In genomic region chr19:6346661-6347060, GRCm38 (mm10) we compare ENCODE assay signal across 28 mouse cellular contexts. TPM values are rescaled to one million over a fixed set of nuclear protein-coding genes. Genes with fewer than 3 reads are reported as not detected.
A peak's percentile ranks its signal among the peaks of the same experiment; 100 is the strongest.
DNase-seq lines count a peak whose midpoint lies in the region; ATAC-seq and TF ChIP-seq lines count a peak whose summit lies in the region.
"Had no signal": no experiment of that assay in that cellular context is flagged by ENCODE, and none has a peak within 500 bp of the region (broad histone marks: within the 10 kb centered on the region; RNA-seq: fewer than 3 reads in every experiment).

No protein-coding gene starts in this region.

- no peak for ATAC-seq in hindbrain, postnatal 0 days
- peak; percentile 16 for ATAC-seq in megakaryocyte, adult 5-6 weeks (ENCODE audit: poor library complexity, severe bottlenecking)
- no peak for ATAC-seq in kidney, embryonic 16.5 days (ENCODE audit: low FRiP score, low TSS enrichment)
- ATAC-seq: forebrain, embryonic 15.5 days; hindbrain, embryonic 16.5 days; inflammation-experienced regulatory T-cells, adult 6 months; intestine, embryonic 16.5 days had no signal

- WGBS in hindbrain, embryonic 10.5 days, result 93% methylated on average over 10 of the region's 10 CpGs
- WGBS in hindbrain, postnatal 0 days, result 95% methylated on average over 10 of the region's 10 CpGs
- WGBS in bone marrow, adult 2 months, result 67% methylated on average over 10 of the region's 10 CpGs
- 84% methylated on average over 10 of the region's 10 CpGs for WGBS in kidney, embryonic 16.5 days

- H3K9ac ChIP-seq in hindbrain, postnatal 0 days (replicated peaks; ENCODE audit: low read length), result no peak overlapping the region
- H3K9ac ChIP-seq in kidney, embryonic 16.5 days (replicated peaks; ENCODE audit: low read length), result no peak overlapping the region
- H3K9ac ChIP-seq: forebrain, embryonic 12.5 days; forebrain, embryonic 15.5 days; heart, embryonic 12.5 days; heart, embryonic 15.5 days; hindbrain, embryonic 13.5 days had no signal

- no peak for TF ChIP-seq POLR2A in bone marrow, adult 2 months (IDR thresholded peaks at IDR 0.05; ENCODE audit: borderline replicate concordance, control insufficient read depth, low read depth, low read length)

- intact Hi-C loops in heart, postnatal 14 days (cut with DNase I), result loop anchor here (10.0 kb wide), 1 partner anchor 852 kb away; the partner anchor contains the start of gene Cfl1
- intact Hi-C loops in left cerebral cortex, adult 2 months (cut with DNase I), result no loop called here

- peak; percentile 96 for DNase-seq in heart, adult 11 months
- DNase-seq in heart, postnatal 14 days, result no peak
- DNase-seq in hindbrain, embryonic 10.5 days (ENCODE audit: low spot score), result no peak
- DNase-seq in hindbrain, postnatal 0 days (ENCODE audit: low spot score), result no peak
- DNase-seq in left cerebral cortex, adult 2 months (ENCODE audit: extremely low spot score in 1 of 2, low spot score in 2 of 2), result no peak
- DNase-seq: adrenal gland, adult 2 months; adrenal gland, postnatal 25 days; B cell, adult 2 months; cerebellum, adult 11 months; cerebellum, adult 2 months; cerebellum, adult 9-11 months; gastrocnemius, postnatal 14 days; heart, postnatal 10 days; kidney, adult 18-20 months had no signal

- H3K27ac ChIP-seq in hindbrain, embryonic 10.5 days, result 0 out of 2 replicates have a peak overlapping the region, but pooled peaks have one; percentile 12
- no peak overlapping the region for H3K27ac ChIP-seq in hindbrain, postnatal 0 days
- peak overlapping the region; percentile 2; the same call in 1 of the 2 replicates for H3K27ac ChIP-seq in bone marrow, adult 2 months (ENCODE audit: control insufficient read depth, insufficient read depth, low read depth, low read length, poor library complexity)
- no peak overlapping the region for H3K27ac ChIP-seq in left cerebral cortex, adult 2 months
- no peak overlapping the region for H3K27ac ChIP-seq in kidney, embryonic 16.5 days (ENCODE audit: low read length)
- H3K27ac ChIP-seq: embryonic facial prominence, embryonic 13.5 days; forebrain, embryonic 12.5 days; forebrain, embryonic 15.5 days; heart, embryonic 15.5 days; hindbrain, embryonic 13.5 days had no signal

- peaks cover 48% of the 10 kb centered on the region for H3K4me1 ChIP-seq in hindbrain, embryonic 10.5 days (replicated peaks)
- H3K4me1 ChIP-seq in hindbrain, postnatal 0 days (ENCODE audit: insufficient read depth, low read length), result no peaks in the 10 kb centered on the region
- peaks cover 16% of the 10 kb centered on the region for H3K4me1 ChIP-seq in bone marrow, adult 2 months (ENCODE audit: control insufficient read depth, insufficient read depth, low read length)
- peaks cover 23% of the 10 kb centered on the region for H3K4me1 ChIP-seq in kidney, embryonic 16.5 days (ENCODE audit: insufficient read depth, low read length)
- H3K4me1 ChIP-seq: forebrain, embryonic 15.5 days had no signal

- H3K4me2 ChIP-seq in hindbrain, postnatal 0 days (ENCODE audit: low read depth, low read length), result no peak overlapping the region
- H3K4me2 ChIP-seq in kidney, embryonic 16.5 days (replicated peaks; ENCODE audit: low read depth, low read length), result no peak overlapping the region
- H3K4me2 ChIP-seq: embryonic facial prominence, embryonic 13.5 days; forebrain, embryonic 12.5 days; forebrain, embryonic 15.5 days; heart, embryonic 12.5 days; heart, embryonic 15.5 days; hindbrain, embryonic 13.5 days had no signal

- H3K36me3 ChIP-seq in hindbrain, embryonic 10.5 days, result peaks cover 74% of the 10 kb centered on the region
- H3K36me3 ChIP-seq in hindbrain, postnatal 0 days (ENCODE audit: insufficient read depth, low read length), result peaks cover 37% of the 10 kb centered on the region
- H3K36me3 ChIP-seq in kidney, embryonic 16.5 days (ENCODE audit: insufficient read depth, low read length), result peaks cover 27% of the 10 kb centered on the region

- no peaks in the 10 kb centered on the region for H3K9me3 ChIP-seq in hindbrain, embryonic 10.5 days
- no peaks in the 10 kb centered on the region for H3K9me3 ChIP-seq in hindbrain, postnatal 0 days (ENCODE audit: low read length)
- no peaks in the 10 kb centered on the region for H3K9me3 ChIP-seq in kidney, embryonic 16.5 days (ENCODE audit: low read length)
- H3K9me3 ChIP-seq: embryonic facial prominence, embryonic 13.5 days; forebrain, embryonic 12.5 days; forebrain, embryonic 15.5 days; heart, embryonic 12.5 days; heart, embryonic 15.5 days; hindbrain, embryonic 13.5 days had no signal

- TF ChIP-seq CTCF in hindbrain, postnatal 0 days (IDR thresholded peaks at IDR 0.05; ENCODE audit: low read depth), result no peak
- no peak for TF ChIP-seq CTCF in bone marrow, adult 2 months (IDR thresholded peaks at IDR 0.05; ENCODE audit: control insufficient read depth, insufficient read depth, low read length)
- no peak for TF ChIP-seq CTCF in left cerebral cortex, adult 2 months (IDR thresholded peaks at IDR 0.05)

- H3K27me3 ChIP-seq in hindbrain, embryonic 10.5 days (ENCODE audit: insufficient read depth, poor library complexity, severe bottlenecking), result peaks cover 1% of the 10 kb centered on the region; the same call in 1 of the 2 replicates
- no peaks in the 10 kb centered on the region for H3K27me3 ChIP-seq in hindbrain, postnatal 0 days (ENCODE audit: insufficient read depth, low read length)
- no peaks in the 10 kb centered on the region for H3K27me3 ChIP-seq in kidney, embryonic 16.5 days (ENCODE audit: insufficient read depth, low read length)
- H3K27me3 ChIP-seq: CH12.LX; embryonic facial prominence, embryonic 13.5 days; forebrain, embryonic 12.5 days; forebrain, embryonic 15.5 days; heart, embryonic 12.5 days; heart, embryonic 15.5 days; hindbrain, embryonic 13.5 days had no signal

- no peak overlapping the region for H3K4me3 ChIP-seq in hindbrain, embryonic 10.5 days
- no peak overlapping the region for H3K4me3 ChIP-seq in hindbrain, postnatal 0 days (ENCODE audit: low read length)
- peak overlapping the region; percentile 37 for H3K4me3 ChIP-seq in bone marrow, adult 2 months (replicated peaks; ENCODE audit: control insufficient read depth, low read depth, low read length)
- no peak overlapping the region for H3K4me3 ChIP-seq in left cerebral cortex, adult 2 months
- H3K4me3 ChIP-seq in kidney, embryonic 16.5 days (ENCODE audit: low read length), result no peak overlapping the region
- H3K4me3 ChIP-seq: embryonic facial prominence, embryonic 13.5 days; erythroblast, embryonic 14.5 days; forebrain, embryonic 12.5 days; forebrain, embryonic 15.5 days; heart, embryonic 12.5 days; heart, embryonic 15.5 days; hindbrain, embryonic 13.5 days had no signal

RNA-seq across cellular contexts. Expression of gene Map4k2, which starts 5.7 kb away (rescaled TPM):
- total RNA-seq in heart, postnatal 14 days (2021), result 10 to 100 TPM; 56.3 TPM
- 13.1 and 14.7 TPM in 2 replicates for polyA plus RNA-seq in hindbrain, embryonic 10.5 days (2016; fragmentation: Nextera tagmentation; extraction: Ambion mirVana)
- 102 TPM in 2 replicates for total RNA-seq in hindbrain, postnatal 0 days (2014; rRNA removed)
- 18.6 and 21.4 TPM in 2 replicates for polyA plus RNA-seq in hindbrain, postnatal 0 days (2015; fragmentation: Nextera tagmentation; extraction: Ambion mirVana)
- 128 and 324 TPM in 2 replicates for polyA plus RNA-seq in bone marrow, adult 2 months (2011; ENCODE audit: insufficient read depth, insufficient read length, low replicate concordance, missing spikeins)
- 35.0 and 43.3 TPM in 2 replicates for total RNA-seq in megakaryocyte, adult 5-6 weeks (2015)
- total RNA-seq in megakaryocyte, adult 5-6 weeks (2017), result 66.3 and 79.6 TPM in 2 replicates
- total RNA-seq in left cerebral cortex, adult 2 months (2021), result 100 to 1,000 TPM in 1 of 2 experiments, 10 to 100 TPM in 1; 94.9 to 108 TPM
- polyA plus RNA-seq in kidney, embryonic 16.5 days (2015; fragmentation: Nextera tagmentation; extraction: Ambion mirVana), result 25.9 and 28.7 TPM in 2 replicates

RNA-seq across cellular contexts. Expression of gene Men1, which starts 11.9 kb away (rescaled TPM):
- 10 to 100 TPM; 18.2 to 18.5 TPM for total RNA-seq in heart, postnatal 14 days (2021)
- 125 and 129 TPM in 2 replicates for polyA plus RNA-seq in hindbrain, embryonic 10.5 days (2016; fragmentation: Nextera tagmentation; extraction: Ambion mirVana)
- 69.6 and 93.4 TPM in 2 replicates for total RNA-seq in hindbrain, postnatal 0 days (2014; rRNA removed)
- polyA plus RNA-seq in hindbrain, postnatal 0 days (2015; fragmentation: Nextera tagmentation; extraction: Ambion mirVana), result 57.8 and 59.5 TPM in 2 replicates
- 17.7 and 33.1 TPM in 2 replicates for polyA plus RNA-seq in bone marrow, adult 2 months (2011; ENCODE audit: insufficient read depth, insufficient read length, low replicate concordance, missing spikeins)
- 15.1 and 16.6 TPM in 2 replicates for total RNA-seq in megakaryocyte, adult 5-6 weeks (2015)
- total RNA-seq in megakaryocyte, adult 5-6 weeks (2017), result 19.2 and 20.7 TPM in 2 replicates
- total RNA-seq in left cerebral cortex, adult 2 months (2021), result 10 to 100 TPM; 64.7 to 72.5 TPM
- polyA plus RNA-seq in kidney, embryonic 16.5 days (2015; fragmentation: Nextera tagmentation; extraction: Ambion mirVana), result 93.0 and 96.2 TPM in 2 replicates

RNA-seq across cellular contexts. Expression of gene Sf1, which starts 16.8 kb away (rescaled TPM):
- 100 to 1,000 TPM; 102 to 105 TPM for total RNA-seq in heart, postnatal 14 days (2021)
- 198 and 221 TPM in 2 replicates for polyA plus RNA-seq in hindbrain, embryonic 10.5 days (2016; fragmentation: Nextera tagmentation; extraction: Ambion mirVana)
- 89.0 and 89.4 TPM in 2 replicates for total RNA-seq in hindbrain, postnatal 0 days (2014; rRNA removed)
- polyA plus RNA-seq in hindbrain, postnatal 0 days (2015; fragmentation: Nextera tagmentation; extraction: Ambion mirVana), result 80.2 and 84.9 TPM in 2 replicates
- polyA plus RNA-seq in bone marrow, adult 2 months (2011; ENCODE audit: insufficient read depth, insufficient read length, low replicate concordance, missing spikeins), result 120 and 184 TPM in 2 replicates
- total RNA-seq in megakaryocyte, adult 5-6 weeks (2015), result 164 and 205 TPM in 2 replicates
- total RNA-seq in megakaryocyte, adult 5-6 weeks (2017), result 179 and 212 TPM in 2 replicates
- total RNA-seq in left cerebral cortex, adult 2 months (2021), result 100 to 1,000 TPM; 208 to 212 TPM
- polyA plus RNA-seq in kidney, embryonic 16.5 days (2015; fragmentation: Nextera tagmentation; extraction: Ambion mirVana), result 132 and 150 TPM in 2 replicates

RNA-seq across cellular contexts. Expression of gene Pygm, which starts 37.5 kb away (rescaled TPM):
- 100 to 1,000 TPM; 824 to 866 TPM for total RNA-seq in heart, postnatal 14 days (2021)
- polyA plus RNA-seq in hindbrain, embryonic 10.5 days (2016; fragmentation: Nextera tagmentation; extraction: Ambion mirVana), result 1.3 and 1.9 TPM in 2 replicates
- total RNA-seq in hindbrain, postnatal 0 days (2014; rRNA removed), result 11.9 and 18.3 TPM in 2 replicates
- polyA plus RNA-seq in hindbrain, postnatal 0 days (2015; fragmentation: Nextera tagmentation; extraction: Ambion mirVana), result 10.4 and 12.6 TPM in 2 replicates
- 3.7 and 4.3 TPM in 2 replicates for polyA plus RNA-seq in bone marrow, adult 2 months (2011; ENCODE audit: insufficient read depth, insufficient read length, low replicate concordance, missing spikeins)
- 0.80 and 3.2 TPM in 2 replicates for total RNA-seq in megakaryocyte, adult 5-6 weeks (2015)
- 0.11 and 0.12 TPM in 2 replicates for total RNA-seq in megakaryocyte, adult 5-6 weeks (2017)
- 10 to 100 TPM; 28.4 to 32.7 TPM for total RNA-seq in left cerebral cortex, adult 2 months (2021)
- polyA plus RNA-seq in kidney, embryonic 16.5 days (2015; fragmentation: Nextera tagmentation; extraction: Ambion mirVana), result 36.2 and 38.3 TPM in 2 replicates

RNA-seq across cellular contexts. Expression of gene Cdc42bpg, which starts 40.4 kb away (rescaled TPM):
- total RNA-seq in heart, postnatal 14 days (2021), result 1 to 10 TPM; 8.9 to 9.8 TPM
- 0.29 and 0.37 TPM in 2 replicates for polyA plus RNA-seq in hindbrain, embryonic 10.5 days (2016; fragmentation: Nextera tagmentation; extraction: Ambion mirVana)
- 3.1 and 6.0 TPM in 2 replicates for total RNA-seq in hindbrain, postnatal 0 days (2014; rRNA removed)
- polyA plus RNA-seq in hindbrain, postnatal 0 days (2015; fragmentation: Nextera tagmentation; extraction: Ambion mirVana), result 0.29 and 0.33 TPM in 2 replicates
- 7.2 and 13.6 TPM in 2 replicates for polyA plus RNA-seq in bone marrow, adult 2 months (2011; ENCODE audit: insufficient read depth, insufficient read length, low replicate concordance, missing spikeins)
- 0.56 and 0.68 TPM in 2 replicates for total RNA-seq in megakaryocyte, adult 5-6 weeks (2015)
- total RNA-seq in megakaryocyte, adult 5-6 weeks (2017), result 0.88 and 1.3 TPM in 2 replicates
- total RNA-seq in left cerebral cortex, adult 2 months (2021), result 1 to 10 TPM; 3.4 to 4.1 TPM
- polyA plus RNA-seq in kidney, embryonic 16.5 days (2015; fragmentation: Nextera tagmentation; extraction: Ambion mirVana), result 0.80 and 1.5 TPM in 2 replicates

Comparison
In these comparisons a context has a peak if more than half of its experiments do, and no peak if none do; other contexts are left out.
1. H3K27ac ChIP-seq: peak in hindbrain, embryonic 10.5 days (single experiment) and bone marrow, adult 2 months (single experiment); none in hindbrain, postnatal 0 days (single experiment), left cerebral cortex, adult 2 months (single experiment) and kidney, embryonic 16.5 days (single experiment).